Mouse (Mus musculus): ENCODE data around the gene Twist2. TPM values are rescaled to one million over a fixed set of nuclear protein-coding genes. Genes with fewer than 3 reads are reported as not detected.
A peak's percentile ranks its signal among the peaks of the same experiment; 100 is the strongest.

Twist2 gene
- total RNA-seq, 1 experiment: 2.6 TPM

GRCm38 (mm10) chr1:91819237-91819636 lies 18.0 kb downstream of the Twist2 start:
- no peak overlapping the region for H3K4me3 ChIP-seq (ENCODE audit: insufficient read depth in 1 of 2, low read depth in 1 of 2, low read length in 2 of 2, poor library complexity in 1 of 2, severe bottlenecking in 1 of 2)
- DNase-seq (ENCODE audit: low read depth, low spot score): peak; percentile 16
- H3K9me3 ChIP-seq (ENCODE audit: control insufficient read depth, insufficient read depth, low read depth, low read length): no peaks in the 10 kb centered on the region
- in situ Hi-C loops (cut with MboI; ENCODE audit: low sequenced_read_pairs in 2 of 2, unreplicated experiment in 2 of 2): no loop called here
- no peak overlapping the region for H3K27ac ChIP-seq (ENCODE audit: insufficient read depth, low read depth, low read length, poor library complexity, severe bottlenecking)
- no peaks in the 10 kb centered on the region for H3K36me3 ChIP-seq (ENCODE audit: control insufficient read depth, insufficient read depth, low read length, poor library complexity, severe bottlenecking)
- H3K9ac ChIP-seq (ENCODE audit: insufficient read depth, low read depth, low read length, poor library complexity, severe bottlenecking): no peak overlapping the region
- TF ChIP-seq MAFK (IDR thresholded peaks at IDR 0.05; ENCODE audit: insufficient read depth, low read depth, low read length) (no peak), ZNF384 (IDR thresholded peaks at IDR 0.05; ENCODE audit: low read depth, low read length) (no peak), HCFC1 (IDR thresholded peaks at IDR 0.05; ENCODE audit: borderline replicate concordance, insufficient read depth, low read length) (no peak), ZC3H11A (IDR thresholded peaks at IDR 0.05; ENCODE audit: borderline replicate concordance, low read depth, low read length) (no peak), CHD2 (IDR thresholded peaks at IDR 0.05; ENCODE audit: low read depth, low read length) (no peak)
- no peaks in the 10 kb centered on the region for H3K4me1 ChIP-seq (ENCODE audit: control insufficient read depth in 2 of 2, insufficient read depth in 2 of 2, low read length in 2 of 2, poor library complexity in 1 of 2)

GRCm38 (mm10) chr1:91820531-91820930 lies 19.3 kb downstream of the Twist2 start:
- H3K4me1 ChIP-seq (ENCODE audit: control insufficient read depth in 2 of 2, insufficient read depth in 2 of 2, low read length in 2 of 2, poor library complexity in 1 of 2): no peaks in the 10 kb centered on the region
- no peaks in the 10 kb centered on the region for H3K36me3 ChIP-seq (ENCODE audit: control insufficient read depth, insufficient read depth, low read length, poor library complexity, severe bottlenecking)
- in situ Hi-C loops (cut with MboI; ENCODE audit: low sequenced_read_pairs in 2 of 2, unreplicated experiment in 2 of 2): no loop called here
- H3K4me3 ChIP-seq (ENCODE audit: insufficient read depth in 1 of 2, low read depth in 1 of 2, low read length in 2 of 2, poor library complexity in 1 of 2, severe bottlenecking in 1 of 2): no peak overlapping the region
- H3K9me3 ChIP-seq (ENCODE audit: control insufficient read depth, insufficient read depth, low read depth, low read length): no peaks in the 10 kb centered on the region
- no peak overlapping the region for H3K27ac ChIP-seq (ENCODE audit: insufficient read depth, low read depth, low read length, poor library complexity, severe bottlenecking)
- no peak overlapping the region for H3K9ac ChIP-seq (ENCODE audit: insufficient read depth, low read depth, low read length, poor library complexity, severe bottlenecking)
- TF ChIP-seq ZC3H11A (IDR thresholded peaks at IDR 0.05; ENCODE audit: borderline replicate concordance, low read depth, low read length): no peak
- TF ChIP-seq MAFK (IDR thresholded peaks at IDR 0.05; ENCODE audit: insufficient read depth, low read depth, low read length): no peak
- TF ChIP-seq ZNF384 (IDR thresholded peaks at IDR 0.05; ENCODE audit: low read depth, low read length): no peak
- no peak for TF ChIP-seq CHD2 (IDR thresholded peaks at IDR 0.05; ENCODE audit: low read depth, low read length)
- DNase-seq (ENCODE audit: low read depth, low spot score): no peak

GRCm38 (mm10) chr1:91822316-91822824 lies 21.1 kb downstream of the Twist2 start:
- Histone ChIP-seq H3K27ac (ENCODE audit: insufficient read depth, low read depth, low read length, poor library complexity, severe bottlenecking) (no peak overlapping the region), H3K36me3 (ENCODE audit: control insufficient read depth, insufficient read depth, low read length, poor library complexity, severe bottlenecking) (no peaks in the 10 kb centered on the region), H3K4me1 (ENCODE audit: control insufficient read depth in 2 of 2, insufficient read depth in 2 of 2, low read length in 2 of 2, poor library complexity in 1 of 2) (no peaks in the 10 kb centered on the region), H3K9ac (ENCODE audit: insufficient read depth, low read depth, low read length, poor library complexity, severe bottlenecking) (no peak overlapping the region), H3K9me3 (ENCODE audit: control insufficient read depth, insufficient read depth, low read depth, low read length) (no peaks in the 10 kb centered on the region), H3K4me3 (ENCODE audit: insufficient read depth in 1 of 2, low read depth in 1 of 2, low read length in 2 of 2, poor library complexity in 1 of 2, severe bottlenecking in 1 of 2) (no peak overlapping the region)
- DNase-seq (ENCODE audit: low read depth, low spot score): no peak
- in situ Hi-C loops (cut with MboI; ENCODE audit: low sequenced_read_pairs in 2 of 2, unreplicated experiment in 2 of 2): no loop called here
- TF ChIP-seq MAFK (IDR thresholded peaks at IDR 0.05; ENCODE audit: insufficient read depth, low read depth, low read length) (no peak), ZNF384 (IDR thresholded peaks at IDR 0.05; ENCODE audit: low read depth, low read length) (no peak), CHD2 (IDR thresholded peaks at IDR 0.05; ENCODE audit: low read depth, low read length) (no peak), ZC3H11A (IDR thresholded peaks at IDR 0.05; ENCODE audit: borderline replicate concordance, low read depth, low read length) (no peak), HCFC1 (IDR thresholded peaks at IDR 0.05; ENCODE audit: borderline replicate concordance, insufficient read depth, low read length) (no peak)

GRCm38 (mm10) chr1:91823530-91823929 lies 22.3 kb downstream of the Twist2 start:
- Histone ChIP-seq H3K27ac (ENCODE audit: insufficient read depth, low read depth, low read length, poor library complexity, severe bottlenecking) (no peak overlapping the region), H3K36me3 (ENCODE audit: control insufficient read depth, insufficient read depth, low read length, poor library complexity, severe bottlenecking) (no peaks in the 10 kb centered on the region), H3K4me1 (ENCODE audit: control insufficient read depth in 2 of 2, insufficient read depth in 2 of 2, low read length in 2 of 2, poor library complexity in 1 of 2) (no peaks in the 10 kb centered on the region), H3K9me3 (ENCODE audit: control insufficient read depth, insufficient read depth, low read depth, low read length) (no peaks in the 10 kb centered on the region), H3K9ac (ENCODE audit: insufficient read depth, low read depth, low read length, poor library complexity, severe bottlenecking) (no peak overlapping the region), H3K4me3 (ENCODE audit: insufficient read depth in 1 of 2, low read depth in 1 of 2, low read length in 2 of 2, poor library complexity in 1 of 2, severe bottlenecking in 1 of 2) (no peak overlapping the region)
- TF ChIP-seq ZC3H11A (IDR thresholded peaks at IDR 0.05; ENCODE audit: borderline replicate concordance, low read depth, low read length) (no peak), HCFC1 (IDR thresholded peaks at IDR 0.05; ENCODE audit: borderline replicate concordance, insufficient read depth, low read length) (no peak), CHD2 (IDR thresholded peaks at IDR 0.05; ENCODE audit: low read depth, low read length) (no peak), ZNF384 (IDR thresholded peaks at IDR 0.05; ENCODE audit: low read depth, low read length) (no peak), MAFK (IDR thresholded peaks at IDR 0.05; ENCODE audit: insufficient read depth, low read depth, low read length) (no peak)
- peak; percentile 3 for DNase-seq (ENCODE audit: low read depth, low spot score)
- in situ Hi-C loops (cut with MboI; ENCODE audit: low sequenced_read_pairs in 2 of 2, unreplicated experiment in 2 of 2): no loop called here

- H3K9me3 ChIP-seq (ENCODE audit: control insufficient read depth, insufficient read depth, low read depth, low read length): no peaks in the 10 kb centered on the region
- no peak for TF ChIP-seq MAFK (IDR thresholded peaks at IDR 0.05; ENCODE audit: insufficient read depth, low read depth, low read length)
- no peak for TF ChIP-seq ZNF384 (IDR thresholded peaks at IDR 0.05; ENCODE audit: low read depth, low read length)
- no peak for TF ChIP-seq HCFC1 (IDR thresholded peaks at IDR 0.05; ENCODE audit: borderline replicate concordance, insufficient read depth, low read length)
- TF ChIP-seq CHD2 (IDR thresholded peaks at IDR 0.05; ENCODE audit: low read depth, low read length): no peak
- H3K9ac ChIP-seq (ENCODE audit: insufficient read depth, low read depth, low read length, poor library complexity, severe bottlenecking): no peak overlapping the region
- no peak for DNase-seq (ENCODE audit: low read depth, low spot score)
- H3K4me3 ChIP-seq (ENCODE audit: insufficient read depth in 1 of 2, low read depth in 1 of 2, low read length in 2 of 2, poor library complexity in 1 of 2, severe bottlenecking in 1 of 2): no peak overlapping the region
- in situ Hi-C loops (cut with MboI; ENCODE audit: low sequenced_read_pairs in 2 of 2, unreplicated experiment in 2 of 2): no loop called here
- H3K27ac ChIP-seq (ENCODE audit: insufficient read depth, low read depth, low read length, poor library complexity, severe bottlenecking): no peak overlapping the region
- no peaks in the 10 kb centered on the region for H3K36me3 ChIP-seq (ENCODE audit: control insufficient read depth, insufficient read depth, low read length, poor library complexity, severe bottlenecking)
- H3K4me1 ChIP-seq (ENCODE audit: control insufficient read depth in 2 of 2, insufficient read depth in 2 of 2, low read length in 2 of 2, poor library complexity in 1 of 2): no peaks in the 10 kb centered on the region
These were observed 22.7 kb downstream of the Twist2 start for GRCm38 (mm10) chr1:91823951-91824350.

All from ES-E14 (cell line).